Mouse (Mus musculus): ENCODE data around the gene Csrp1. TPM values are rescaled to one million over a fixed set of nuclear protein-coding genes. Genes with fewer than 3 reads are reported as not detected.

Csrp1 gene
- polyA plus RNA-seq, 1 experiment, result 490 TPM

GRCm38 (mm10) chr1:135766592-135767306 lies 46.9 kb downstream of the Csrp1 start:
- no peak for DNase-seq (ENCODE audit: low read depth, low spot score)

GRCm38 (mm10) chr1:135767324-135767890 lies 47.5 kb downstream of the Csrp1 start:
- 70% methylated on average over 4 of the region's 4 CpGs for WGBS
- no peak for DNase-seq (ENCODE audit: low read depth, low spot score)

More at GRCm38 (mm10) chr1:135766592-135767306, 46.9 kb downstream of the Csrp1 start:
- 23% methylated on average over 30 of the region's 30 CpGs for WGBS

- WGBS, result 80% methylated on average over 2 of the region's 2 CpGs
Measured at GRCm38 (mm10) chr1:135768400-135768799, 48.5 kb downstream of the Csrp1 start.

GRCm38 (mm10) chr1:135770237-135770636 lies 50.4 kb downstream of the Csrp1 start:
- WGBS, result 71% methylated on average over 7 of the region's 7 CpGs
- DNase-seq (ENCODE audit: low read depth, low spot score), result no peak

More at GRCm38 (mm10) chr1:135768400-135768799, 48.5 kb downstream of the Csrp1 start:
- DNase-seq (ENCODE audit: low read depth, low spot score), result no peak

GRCm38 (mm10) chr1:135770896-135771572 lies 51.2 kb downstream of the Csrp1 start:
- 29% methylated on average over 12 of the region's 12 CpGs for WGBS
- no peak for DNase-seq (ENCODE audit: low read depth, low spot score)

DNA sequence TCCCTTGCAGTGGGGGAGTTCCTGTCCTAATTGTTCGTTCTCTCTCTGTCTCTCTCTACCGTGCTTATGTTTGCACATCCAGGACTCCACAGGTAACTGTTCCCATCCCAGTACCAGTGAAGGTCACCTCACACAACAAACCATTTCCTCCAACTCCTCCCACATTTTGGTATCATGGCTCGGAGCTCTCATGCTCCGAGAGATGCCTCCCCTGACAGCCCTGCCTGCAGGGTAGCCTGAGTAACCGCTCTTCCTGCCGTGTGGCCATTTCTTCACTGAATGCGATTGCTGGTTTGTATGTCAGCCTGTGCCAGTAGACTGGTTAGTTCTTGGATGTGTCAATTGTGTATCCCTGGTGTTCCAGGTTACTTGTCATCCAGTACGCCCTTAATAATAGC lies 51.7 kb downstream of the Csrp1 start:
- 73% methylated on average over 8 of the region's 8 CpGs for WGBS
- no peak for DNase-seq (ENCODE audit: low read depth, low spot score)

- no peak for DNase-seq (ENCODE audit: low read depth, low spot score)
Measured at GRCm38 (mm10) chr1:135776596-135776995, 56.7 kb downstream of the Csrp1 start.

DNA sequence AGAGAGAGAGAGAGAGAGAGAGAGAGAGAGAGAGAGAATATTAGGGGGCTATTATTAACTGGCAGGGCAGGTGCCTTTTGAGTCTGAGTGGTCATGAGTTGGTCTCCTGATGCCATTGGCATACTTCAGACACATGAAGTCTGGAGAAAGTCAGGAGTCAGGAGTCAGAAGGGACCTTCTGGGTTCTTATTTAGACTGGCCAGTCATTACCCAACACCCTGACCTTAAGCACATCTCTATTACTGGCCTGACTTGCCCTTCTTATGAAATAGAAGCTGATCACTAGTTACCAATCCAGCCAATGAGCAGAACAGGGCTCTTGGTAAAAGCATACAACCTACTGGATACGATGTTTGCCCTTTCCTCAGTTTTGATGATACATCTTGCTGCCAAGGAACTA lies 57.2 kb downstream of the Csrp1 start:
- no peak for DNase-seq (ENCODE audit: low read depth, low spot score)
- WGBS, result 81% methylated on average over 1 of the region's 1 CpGs

DNA sequence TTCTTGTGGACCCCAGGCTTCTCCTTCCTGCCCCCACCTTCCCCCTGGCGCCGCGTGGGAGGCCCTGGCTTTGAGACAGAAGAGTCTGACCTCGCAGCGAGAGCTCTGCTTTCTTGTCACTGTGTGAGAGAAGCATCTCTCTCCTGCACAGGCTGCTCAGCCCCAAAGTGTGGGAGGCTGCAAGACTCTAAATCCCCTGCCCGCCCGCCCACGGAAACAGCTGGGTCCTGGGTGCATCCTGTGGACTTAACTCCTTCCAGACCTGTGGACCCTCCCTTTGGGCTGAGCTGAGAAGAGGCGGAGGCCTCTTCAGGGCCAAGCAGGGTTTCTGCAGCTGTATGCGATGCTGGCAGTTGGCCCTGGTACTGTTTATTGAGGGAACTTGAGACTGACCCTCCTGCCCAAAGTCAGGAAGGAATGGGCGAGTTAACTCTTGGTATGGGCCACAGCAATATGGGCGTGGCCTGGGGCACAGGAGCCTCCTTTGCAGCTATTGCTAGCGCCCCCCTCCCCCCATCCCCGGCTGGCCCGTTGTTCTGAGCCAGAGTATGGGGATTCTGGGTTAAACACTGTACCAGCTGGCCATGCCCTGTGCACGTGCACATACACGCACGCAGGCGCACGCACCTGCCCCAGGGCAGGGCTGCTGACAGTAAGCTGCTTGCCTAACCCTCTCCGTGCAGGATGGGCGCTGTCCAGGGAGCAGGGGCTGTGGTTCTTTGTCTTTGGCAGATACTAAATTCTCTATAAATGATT lies 59.1 kb downstream of the Csrp1 start, which contains the start of gene Tnni1:
Gene Tnni1, plus strand, starts transcription at position 655 of the 756 bp plus-strand sequence.
- DNase-seq (ENCODE audit: low read depth, low spot score), result no peak
- WGBS, result 20% methylated on average over 22 of the region's 22 CpGs

DNA sequence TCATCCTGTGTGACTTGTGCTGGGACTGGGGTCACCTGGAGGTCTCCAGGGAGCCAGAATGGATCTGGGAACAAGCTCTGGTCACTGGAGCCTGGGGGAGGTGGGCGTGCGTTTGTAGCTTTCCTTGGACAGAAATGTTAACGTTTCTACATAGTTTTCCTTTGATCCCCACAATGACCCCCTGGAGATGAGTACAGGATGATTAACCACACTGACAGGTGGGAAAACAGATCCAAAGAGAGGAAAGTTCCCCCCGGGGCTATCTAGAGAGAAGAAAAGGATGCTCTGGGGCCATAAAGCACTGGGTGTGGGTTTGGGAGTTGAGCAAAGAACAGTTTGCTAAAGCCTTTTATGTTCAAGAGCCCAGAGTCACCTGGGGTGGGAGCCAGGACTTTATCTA lies 60.8 kb downstream of the Csrp1 start:
- DNase-seq (ENCODE audit: low read depth, low spot score), result no peak
- WGBS, result 62% methylated on average over 4 of the region's 4 CpGs

- WGBS, result 14% methylated on average over 13 of the region's 13 CpGs
- DNase-seq (ENCODE audit: low read depth, low spot score), result no peak
Measured at GRCm38 (mm10) chr1:135781220-135781619, 61.4 kb downstream of the Csrp1 start.

DNA sequence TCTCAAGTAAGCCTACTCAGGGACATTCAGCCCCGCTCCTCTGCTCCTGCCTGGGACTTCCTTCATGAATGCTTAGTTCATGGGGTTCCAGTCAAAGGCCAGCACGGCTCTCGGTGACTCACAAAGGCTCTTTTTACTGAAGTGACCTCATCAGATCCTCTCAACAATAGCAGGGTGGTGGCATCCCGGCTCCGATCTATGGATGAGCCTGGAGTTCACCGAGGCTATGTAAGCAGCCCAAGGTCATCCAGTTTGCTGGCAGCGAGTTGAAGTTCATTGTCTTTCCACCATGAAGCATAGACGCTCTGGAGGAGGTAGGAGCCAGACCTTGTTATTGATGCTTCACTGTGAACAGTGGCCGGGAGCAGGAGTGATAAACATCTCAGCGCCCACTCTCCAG lies 63.0 kb downstream of the Csrp1 start:
- DNase-seq (ENCODE audit: low read depth, low spot score), result no peak
- WGBS, result 67% methylated on average over 10 of the region's 10 CpGs

GRCm38 (mm10) chr1:135787799-135788198 lies 67.9 kb downstream of the Csrp1 start:
- 37% methylated on average over 3 of the region's 3 CpGs for WGBS
- no peak for DNase-seq (ENCODE audit: low read depth, low spot score)

GRCm38 (mm10) chr1:135788708-135789107 lies 68.8 kb downstream of the Csrp1 start:
- peak; percentile 76 for DNase-seq (ENCODE audit: low read depth, low spot score)
- WGBS, result 7% methylated on average over 10 of the region's 10 CpGs

DNA sequence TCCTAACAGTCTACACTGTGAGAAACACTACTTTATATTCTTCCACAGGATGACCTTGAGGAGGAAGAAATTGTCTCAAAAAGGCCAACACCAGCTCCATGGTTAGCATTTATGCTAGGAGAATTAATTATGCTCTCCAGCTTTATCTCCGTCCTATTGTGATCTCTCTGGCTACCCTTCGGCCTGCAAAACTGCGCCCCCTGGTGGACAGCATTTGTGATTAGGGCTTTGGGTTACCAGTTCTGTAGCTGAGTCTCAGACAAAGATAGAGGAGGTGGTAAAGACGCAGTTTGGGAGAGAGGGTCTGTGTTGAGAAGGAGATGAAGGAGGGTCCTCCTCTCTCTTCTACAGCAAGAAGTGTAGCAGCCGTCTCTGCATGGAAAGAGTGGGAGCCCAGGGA lies 70.0 kb downstream of the Csrp1 start:
- DNase-seq (ENCODE audit: low read depth, low spot score), result no peak
- 18% methylated on average over 5 of the region's 5 CpGs for WGBS

DNA sequence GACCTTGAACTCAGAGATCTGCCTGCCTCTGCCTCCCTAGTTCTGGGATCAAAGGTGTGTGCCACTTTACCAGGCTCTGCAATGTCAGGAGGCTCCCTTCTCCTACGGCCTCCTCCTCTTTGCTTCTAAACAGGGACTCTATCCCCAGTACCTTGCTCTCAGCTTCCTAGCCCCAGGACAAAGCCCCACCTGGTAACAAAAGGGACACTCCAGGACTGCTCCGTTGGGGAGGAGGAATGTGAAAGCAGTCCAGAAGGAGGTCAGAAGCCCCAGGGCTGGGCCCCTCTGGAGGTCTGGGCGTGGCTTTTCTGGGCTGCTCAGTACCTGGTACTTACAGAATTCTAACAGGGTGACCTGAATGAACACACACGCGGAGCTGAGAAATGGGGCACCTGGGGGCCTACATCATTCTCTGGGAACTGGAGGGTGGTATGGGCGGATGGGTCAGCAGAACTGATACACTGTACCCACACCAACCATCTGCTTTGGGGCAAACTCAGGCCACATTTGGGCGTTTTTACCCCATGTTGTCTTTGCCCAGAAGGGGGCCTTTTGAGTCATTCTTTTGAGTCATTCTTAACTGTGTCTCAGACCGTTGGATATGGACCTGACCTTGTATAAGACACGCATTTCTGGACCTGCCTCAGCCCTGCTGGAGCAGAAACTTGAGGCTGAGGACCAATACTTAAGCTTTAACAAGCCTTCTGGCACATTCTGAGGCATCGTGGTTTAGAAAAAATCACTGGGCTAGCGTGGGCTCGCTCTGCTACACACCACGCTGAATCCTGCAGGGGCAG lies 72.5 kb downstream of the Csrp1 start:
- no peak for DNase-seq (ENCODE audit: low read depth, low spot score)
- 63% methylated on average over 13 of the region's 13 CpGs for whole genome bisulfite sequencing

DNA sequence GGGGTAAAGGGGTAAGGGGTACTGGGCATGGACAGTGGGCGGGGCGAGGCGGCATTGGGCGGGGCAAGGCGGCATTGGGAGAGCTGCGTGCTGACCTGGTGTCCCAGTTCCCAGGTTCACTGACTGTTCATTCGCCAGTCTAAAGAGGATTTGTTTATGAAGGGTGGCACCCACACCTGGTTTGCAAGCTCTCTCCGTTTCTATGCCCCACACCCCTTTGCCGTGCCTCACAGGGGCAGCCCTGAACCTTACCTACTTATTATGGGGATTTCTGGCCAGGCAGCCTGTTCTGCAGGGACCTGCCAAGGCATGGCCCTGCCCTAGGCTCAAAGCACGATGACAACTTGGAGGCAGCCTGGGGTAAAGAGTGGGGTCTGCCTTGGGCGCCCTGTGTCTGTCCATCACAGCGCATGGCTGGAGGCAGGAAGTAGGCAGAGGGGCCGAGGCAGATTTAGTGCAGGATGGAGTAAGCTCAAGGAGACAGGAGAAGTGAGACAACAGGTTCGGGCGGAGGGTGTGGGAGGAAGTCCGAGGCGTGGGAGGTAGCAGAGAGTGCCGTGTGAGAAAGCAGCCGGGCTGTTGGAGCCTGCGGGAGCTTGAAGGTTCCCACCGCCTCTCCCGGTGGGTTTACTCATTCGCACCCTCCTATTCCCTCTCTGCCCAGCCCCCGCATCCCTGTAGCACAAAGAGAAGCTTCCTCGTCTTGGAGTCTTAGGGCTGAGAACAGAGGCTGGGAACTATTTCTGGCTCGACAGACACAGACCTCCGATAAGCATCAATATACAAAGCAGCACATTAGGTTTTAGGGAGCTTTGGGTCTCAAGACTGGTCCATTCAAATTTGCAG lies 73.7 kb downstream of the Csrp1 start:
- 11% methylated on average over 27 of the region's 27 CpGs for WGBS
- DNase-seq (ENCODE audit: low read depth, low spot score), result no peak

Measured in large intestine, adult 2 months (tissue).